Mouse (Mus musculus): ENCODE measurements at regions not wholly inside any gene's neighbourhood (a gene's known extent, or its start where the extent isn't known, plus 50 kb on each side); places are given as distances from the start of the nearest gene placed in this dataset.

GRCm38 (mm10) chr16:93102174-93102573 is 276.2 kb upstream of the Runx1 start:
- no peak for DNase-seq
- WGBS, result 95% methylated on average over 3 of the region's 3 CpGs
- TF ChIP-seq POLR2A (IDR thresholded peaks at IDR 0.05; ENCODE audit: control insufficient read depth, extremely low read depth, insufficient read depth, low read length, poor library complexity) (no peak), CTCF (IDR thresholded peaks at IDR 0.05; ENCODE audit: borderline replicate concordance, control insufficient read depth, extremely low read depth, insufficient read depth, low read length, poor library complexity) (no peak)
- Histone ChIP-seq H3K4me1 (replicated peaks; ENCODE audit: control insufficient read depth, insufficient read depth, low read length) (no peaks in the 10 kb centered on the region), H3K27me3 (ENCODE audit: control insufficient read depth, insufficient read depth, low read length) (no peaks in the 10 kb centered on the region), H3K36me3 (ENCODE audit: control insufficient read depth, insufficient read depth, low read length) (no peaks in the 10 kb centered on the region), H3K27ac (ENCODE audit: control insufficient read depth, insufficient read depth, low read length) (no peak overlapping the region), H3K4me3 (ENCODE audit: control insufficient read depth, insufficient read depth, low read length) (no peak overlapping the region)

- no peak overlapping the region for H3K4me3 ChIP-seq (ENCODE audit: control insufficient read depth, insufficient read depth, low read length)
- no peaks in the 10 kb centered on the region; the same call in 1 of the 2 replicates for H3K4me1 ChIP-seq (replicated peaks; ENCODE audit: control insufficient read depth, insufficient read depth, low read length)
- TF ChIP-seq CTCF (IDR thresholded peaks at IDR 0.05; ENCODE audit: borderline replicate concordance, control insufficient read depth, extremely low read depth, insufficient read depth, low read length, poor library complexity) (no peak), POLR2A (IDR thresholded peaks at IDR 0.05; ENCODE audit: control insufficient read depth, extremely low read depth, insufficient read depth, low read length, poor library complexity) (no peak)
- no peaks in the 10 kb centered on the region for H3K27me3 ChIP-seq (ENCODE audit: control insufficient read depth, insufficient read depth, low read length)
- WGBS, result 92% methylated on average over 8 of the region's 8 CpGs
- H3K27ac ChIP-seq (ENCODE audit: control insufficient read depth, insufficient read depth, low read length), result no peak overlapping the region
- no peak for DNase-seq
- no peaks in the 10 kb centered on the region for H3K36me3 ChIP-seq (ENCODE audit: control insufficient read depth, insufficient read depth, low read length)
These were observed 272.1 kb upstream of the Runx1 start for GRCm38 (mm10) chr16:93098057-93098456.

GRCm38 (mm10) chr16:93096175-93096574 is 270.2 kb upstream of the Runx1 start:
- TF ChIP-seq POLR2A (IDR thresholded peaks at IDR 0.05; ENCODE audit: control insufficient read depth, extremely low read depth, insufficient read depth, low read length, poor library complexity) (no peak), CTCF (IDR thresholded peaks at IDR 0.05; ENCODE audit: borderline replicate concordance, control insufficient read depth, extremely low read depth, insufficient read depth, low read length, poor library complexity) (no peak)

GRCm38 (mm10) chr16:93092796-93093195 is 266.8 kb upstream of the Runx1 start:
- Histone ChIP-seq H3K36me3 (ENCODE audit: control insufficient read depth, insufficient read depth, low read length) (no peaks in the 10 kb centered on the region), H3K4me3 (ENCODE audit: control insufficient read depth, insufficient read depth, low read length) (no peak overlapping the region), H3K27me3 (ENCODE audit: control insufficient read depth, insufficient read depth, low read length) (no peaks in the 10 kb centered on the region), H3K4me1 (replicated peaks; ENCODE audit: control insufficient read depth, insufficient read depth, low read length) (no peaks in the 10 kb centered on the region; the same call in 1 of the 2 replicates), H3K27ac (ENCODE audit: control insufficient read depth, insufficient read depth, low read length) (no peak overlapping the region)
- TF ChIP-seq CTCF (IDR thresholded peaks at IDR 0.05; ENCODE audit: borderline replicate concordance, control insufficient read depth, extremely low read depth, insufficient read depth, low read length, poor library complexity) (no peak), POLR2A (IDR thresholded peaks at IDR 0.05; ENCODE audit: control insufficient read depth, extremely low read depth, insufficient read depth, low read length, poor library complexity) (no peak)
- no peak for DNase-seq
- WGBS, result 80% methylated on average over 7 of the region's 7 CpGs

More at GRCm38 (mm10) chr16:93096175-93096574, 270.2 kb upstream of the Runx1 start:
- no peaks in the 10 kb centered on the region; the same call in 1 of the 2 replicates for H3K4me1 ChIP-seq (replicated peaks; ENCODE audit: control insufficient read depth, insufficient read depth, low read length)
- no peaks in the 10 kb centered on the region for H3K36me3 ChIP-seq (ENCODE audit: control insufficient read depth, insufficient read depth, low read length)
- 95% methylated on average over 5 of the region's 5 CpGs for WGBS
- no peaks in the 10 kb centered on the region for H3K27me3 ChIP-seq (ENCODE audit: control insufficient read depth, insufficient read depth, low read length)
- no peak for DNase-seq
- H3K27ac ChIP-seq (ENCODE audit: control insufficient read depth, insufficient read depth, low read length), result no peak overlapping the region
- H3K4me3 ChIP-seq (ENCODE audit: control insufficient read depth, insufficient read depth, low read length), result no peak overlapping the region

- WGBS, result 97% methylated on average over 10 of the region's 10 CpGs
- DNase-seq, result no peak
- no peak overlapping the region for H3K27ac ChIP-seq (ENCODE audit: control insufficient read depth, insufficient read depth, low read length)
- H3K4me3 ChIP-seq (ENCODE audit: control insufficient read depth, insufficient read depth, low read length), result no peak overlapping the region
- no peaks in the 10 kb centered on the region for H3K36me3 ChIP-seq (ENCODE audit: control insufficient read depth, insufficient read depth, low read length)
- no peaks in the 10 kb centered on the region for H3K4me1 ChIP-seq (replicated peaks; ENCODE audit: control insufficient read depth, insufficient read depth, low read length)
- TF ChIP-seq POLR2A (IDR thresholded peaks at IDR 0.05; ENCODE audit: control insufficient read depth, extremely low read depth, insufficient read depth, low read length, poor library complexity) (no peak), CTCF (IDR thresholded peaks at IDR 0.05; ENCODE audit: borderline replicate concordance, control insufficient read depth, extremely low read depth, insufficient read depth, low read length, poor library complexity) (no peak)
- H3K27me3 ChIP-seq (ENCODE audit: control insufficient read depth, insufficient read depth, low read length), result no peaks in the 10 kb centered on the region
These were observed 259.4 kb upstream of the Runx1 start for GRCm38 (mm10) chr16:93085227-93085883.

GRCm38 (mm10) chr16:93083756-93084155 is 257.8 kb upstream of the Runx1 start:
- Histone ChIP-seq H3K4me3 (ENCODE audit: control insufficient read depth, insufficient read depth, low read length) (no peak overlapping the region), H3K36me3 (ENCODE audit: control insufficient read depth, insufficient read depth, low read length) (no peaks in the 10 kb centered on the region)

More at GRCm38 (mm10) chr16:93083756-93084155, 257.8 kb upstream of the Runx1 start:
- Histone ChIP-seq H3K27ac (ENCODE audit: control insufficient read depth, insufficient read depth, low read length) (no peak overlapping the region), H3K4me1 (replicated peaks; ENCODE audit: control insufficient read depth, insufficient read depth, low read length) (peaks cover 4% of the 10 kb centered on the region; the same call in 1 of the 2 replicates), H3K27me3 (ENCODE audit: control insufficient read depth, insufficient read depth, low read length) (no peaks in the 10 kb centered on the region)
- WGBS, result 95% methylated on average over 2 of the region's 2 CpGs
- no peak for DNase-seq
- TF ChIP-seq POLR2A (IDR thresholded peaks at IDR 0.05; ENCODE audit: control insufficient read depth, extremely low read depth, insufficient read depth, low read length, poor library complexity) (no peak), CTCF (IDR thresholded peaks at IDR 0.05; ENCODE audit: borderline replicate concordance, control insufficient read depth, extremely low read depth, insufficient read depth, low read length, poor library complexity) (no peak)
